Mouse (Mus musculus) ES-E14 (cell line): ENCODE results near the gene Inppl1.

Source experiments
- HCFC1 ChIP-seq: IDR thresholded peaks from 2 replicates; pipeline ENCODE4 v1.6.1; 2012; ENCODE audit warnings: low read length, inconsistent platforms, borderline replicate concordance; ENCODE audit not compliant: insufficient read depth
- MAFK ChIP-seq: IDR thresholded peaks from 2 replicates; pipeline ENCODE4 v1.6.1; 2014; ENCODE audit warnings: mild to moderate bottlenecking, low read depth, low read length, inconsistent platforms; ENCODE audit not compliant: insufficient read depth

DNA sequence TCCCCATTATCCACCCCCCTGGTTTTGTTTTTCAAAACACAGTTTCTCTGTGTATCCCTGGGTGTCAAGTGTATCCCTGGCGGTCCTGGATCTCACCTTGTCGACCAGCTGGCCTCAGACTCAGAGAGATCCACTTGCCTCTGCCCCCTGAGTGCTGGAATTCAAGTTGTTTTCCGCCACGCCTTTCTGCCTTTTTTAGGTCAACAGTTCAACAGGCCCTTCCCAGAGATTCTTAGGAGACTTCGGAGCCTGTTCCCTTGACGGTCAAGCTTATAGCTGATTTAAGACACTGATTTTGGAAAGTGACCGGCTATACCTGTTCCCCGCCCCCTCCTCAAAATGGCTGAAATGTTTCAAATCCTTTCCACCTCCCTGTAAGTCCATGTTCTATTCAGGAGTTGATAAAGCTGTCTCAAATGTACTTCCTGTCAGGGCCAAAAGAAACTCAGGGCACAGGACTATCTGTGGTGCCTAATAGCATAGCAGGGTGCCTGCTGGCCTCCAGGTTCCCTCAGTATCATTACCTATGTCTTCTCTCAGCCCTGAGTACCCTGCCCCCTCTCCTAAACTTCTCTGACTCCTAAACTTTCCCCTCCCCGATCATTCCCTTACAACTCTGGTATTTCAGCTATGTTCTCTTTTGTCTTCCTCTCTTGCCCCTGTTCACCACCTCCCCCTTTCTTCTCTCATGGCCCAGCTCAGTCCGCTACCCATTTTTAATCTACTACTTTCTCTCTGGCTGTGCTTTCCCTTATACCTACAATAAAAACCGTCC is 28.6 kb upstream of the Inppl1 start:
- no peak for TF ChIP-seq HCFC1
- TF ChIP-seq MAFK = no peak
